Mouse (Mus musculus) stomach, postnatal 0 days (tissue): ENCODE measurements around the gene Fam19a2.

Experiments used
- CTCF ChIP-seq: IDR thresholded peaks from 2 replicates; pipeline ENCODE4 v1.5.1; 2016; ENCODE audit warnings: antibody characterized with exemption, low read depth, mild to moderate bottlenecking, moderate library complexity
- EP300 ChIP-seq: optimal IDR thresholded peaks from 2 replicates; pipeline ENCODE3; 2016; ENCODE audit warnings: antibody characterized with exemption

GRCm38 (mm10) chr10:123416024-123416423 is 152.2 kb downstream of the Fam19a2 start:
- TF ChIP-seq CTCF (no peak), EP300 (no peak)
